Mouse (Mus musculus) splenic B cell, adult 2 months (primary cell): ENCODE results near the gene 1700022I11Rik.

ENCODE experiments used
- DNase-seq: peaks from one replicate; pipeline ENCODE4 v3.0.0-alpha.2; 2011; ENCODE audit warnings: low read depth, low spot score
- H3K27me3 ChIP-seq: 2 replicates; pipeline ENCODE4 v1.6.1; 2012; ENCODE audit warnings: mild to moderate bottlenecking, low read length, moderate library complexity, mixed read lengths; ENCODE audit not compliant: control insufficient read depth, poor library complexity, insufficient read depth, severe bottlenecking
- H3K36me3 ChIP-seq: 2 replicates; pipeline ENCODE4 v1.6.1; 2012; ENCODE audit warnings: mild to moderate bottlenecking, low read length, moderate library complexity, mixed read lengths; ENCODE audit not compliant: control insufficient read depth, poor library complexity, insufficient read depth, severe bottlenecking

1700022I11Rik gene

DNA sequence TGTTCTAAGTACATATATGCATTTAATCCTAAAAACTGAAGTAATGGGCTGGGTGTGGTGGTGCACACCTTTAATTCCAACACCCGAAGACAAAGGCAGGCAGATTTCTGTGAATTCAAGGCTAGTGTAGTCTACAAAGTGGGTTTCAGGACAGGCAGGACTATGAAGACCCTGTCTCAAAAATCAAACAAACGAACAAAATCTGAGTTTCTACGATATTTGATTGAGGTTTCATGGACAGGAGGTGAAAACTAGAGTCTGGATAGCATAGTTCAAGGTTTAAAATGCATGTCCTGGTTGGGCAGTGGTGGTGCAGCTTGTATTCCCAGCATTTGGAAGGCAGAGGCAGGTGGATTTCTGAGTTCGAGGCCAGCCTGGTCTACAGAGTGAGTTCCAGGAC lies at the start of gene 1700022I11Rik:
1700022I11Rik (plus strand) TSS at position 301 of the 400 bp plus-strand sequence.
- no peaks in the 10 kb centered on the region for H3K27me3 ChIP-seq
- H3K36me3 ChIP-seq: no peaks in the 10 kb centered on the region
- DNase-seq: no peak

DNA sequence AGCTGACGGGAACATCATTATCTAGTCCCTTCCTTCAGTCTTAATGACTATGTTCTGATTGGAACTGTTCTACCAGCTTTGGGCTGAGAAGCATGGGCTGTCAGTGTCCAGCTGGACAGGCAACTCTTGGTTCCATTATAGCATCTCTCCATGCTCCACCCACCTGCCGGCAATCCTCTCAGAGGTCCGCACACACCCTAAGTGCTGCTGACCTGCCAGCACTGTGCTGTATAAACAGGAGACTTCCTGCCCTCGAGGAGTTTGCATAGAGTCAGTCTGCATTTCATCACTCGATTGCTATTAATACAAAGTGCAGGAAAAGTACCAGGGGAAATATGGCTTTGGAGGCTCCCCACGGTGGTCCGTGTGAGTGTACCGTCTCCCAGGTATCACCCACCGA lies 48.7 kb upstream of the 1700022I11Rik start:
- H3K27me3 ChIP-seq: no peaks in the 10 kb centered on the region
- H3K36me3 ChIP-seq: no peaks in the 10 kb centered on the region
- DNase-seq: no peak

DNA sequence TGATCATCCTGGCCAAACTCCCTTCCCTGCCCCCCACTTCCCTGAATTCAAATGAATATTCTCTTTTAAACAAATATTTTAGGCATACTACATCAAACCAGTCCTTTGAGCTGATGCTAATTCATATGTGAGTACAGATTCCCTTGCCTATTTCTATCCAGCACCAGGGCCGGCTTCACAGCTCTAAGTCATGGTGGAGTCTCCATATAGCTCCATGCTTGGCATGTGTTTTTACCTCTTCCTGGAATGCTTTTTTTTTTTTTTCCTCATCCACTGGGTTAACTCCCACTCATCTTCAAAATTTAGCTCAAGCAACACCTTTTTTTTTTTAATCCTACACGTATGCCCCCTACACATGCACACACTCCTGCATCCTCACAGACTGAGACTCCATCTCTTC lies 47.9 kb upstream of the 1700022I11Rik start:
- DNase-seq: no peak
- no peaks in the 10 kb centered on the region for H3K36me3 ChIP-seq
- H3K27me3 ChIP-seq: no peaks in the 10 kb centered on the region

DNA sequence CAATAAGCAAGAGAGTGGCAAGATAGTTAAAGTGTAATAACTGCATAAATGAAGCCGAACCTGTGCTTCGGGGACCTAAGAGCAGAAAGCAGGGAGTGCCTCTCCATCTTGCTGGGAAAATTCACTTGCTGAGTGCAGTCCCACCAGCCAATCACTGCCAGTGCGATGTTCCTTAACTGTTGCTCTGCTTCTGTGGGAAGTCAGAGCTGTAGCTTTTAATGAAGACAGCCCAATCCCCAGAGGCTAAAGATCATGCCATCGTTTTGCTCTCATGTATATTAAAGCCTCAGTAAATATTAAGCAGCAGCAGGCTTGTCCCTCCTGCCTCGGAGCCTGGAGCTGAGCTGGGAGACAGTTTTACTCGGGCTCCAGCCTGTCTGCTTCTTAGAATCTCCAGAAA lies 47.3 kb upstream of the 1700022I11Rik start:
- Histone ChIP-seq H3K36me3 (no peaks in the 10 kb centered on the region), H3K27me3 (no peaks in the 10 kb centered on the region)
- DNase-seq: no peak

DNA sequence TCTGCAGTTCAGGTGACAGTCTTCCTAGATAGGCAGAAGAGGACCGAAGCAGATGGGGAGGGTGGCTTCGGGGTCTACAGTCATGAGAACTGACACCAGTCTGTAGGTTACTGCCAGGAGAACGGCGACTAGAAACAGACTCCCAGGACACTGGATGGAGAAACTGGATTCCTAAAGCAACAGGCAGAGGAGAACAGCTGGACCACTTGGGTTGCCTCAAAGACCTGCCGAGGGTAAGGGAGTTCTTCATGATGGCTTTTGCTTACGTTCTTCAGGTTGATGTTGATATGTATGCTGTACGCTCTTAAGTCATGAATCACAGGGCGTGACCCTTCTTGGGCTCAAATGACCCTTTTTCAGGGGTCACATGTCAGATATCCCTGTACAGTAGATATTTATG lies 46.9 kb upstream of the 1700022I11Rik start:
- Histone ChIP-seq H3K36me3 (no peaks in the 10 kb centered on the region), H3K27me3 (no peaks in the 10 kb centered on the region)
- no peak for DNase-seq

DNA sequence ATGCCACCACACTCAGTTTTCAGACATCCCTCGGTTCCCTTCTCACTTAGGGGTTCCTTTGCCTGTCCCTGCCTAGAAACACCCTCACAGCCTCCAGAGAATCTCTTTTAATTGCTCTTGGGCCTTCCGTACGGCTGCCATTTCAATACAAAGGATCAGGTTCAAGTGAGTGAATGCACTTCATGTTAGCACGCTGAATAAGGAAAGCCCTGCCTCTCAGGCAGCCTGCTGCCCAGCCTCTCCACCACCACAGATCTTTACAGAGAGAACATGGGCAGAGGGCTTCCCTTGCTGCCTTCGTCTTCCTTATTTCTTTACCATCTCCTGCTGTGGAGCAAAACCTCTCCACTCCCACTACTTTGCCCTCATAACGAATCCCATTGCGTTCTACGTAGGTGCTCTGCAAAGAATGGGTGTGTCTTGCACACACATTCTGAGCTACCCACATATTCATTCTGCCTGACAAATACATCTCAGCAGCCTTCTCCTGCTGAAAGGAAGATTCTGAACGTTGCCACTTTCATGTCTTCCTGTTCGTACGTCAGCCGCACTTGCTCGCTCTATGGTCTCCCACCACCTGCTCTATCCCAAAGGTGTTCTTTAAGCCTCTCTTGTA lies 45.2 kb upstream of the 1700022I11Rik start:
- Histone ChIP-seq H3K27me3 (no peaks in the 10 kb centered on the region), H3K36me3 (no peaks in the 10 kb centered on the region)
- no peak for DNase-seq

DNA sequence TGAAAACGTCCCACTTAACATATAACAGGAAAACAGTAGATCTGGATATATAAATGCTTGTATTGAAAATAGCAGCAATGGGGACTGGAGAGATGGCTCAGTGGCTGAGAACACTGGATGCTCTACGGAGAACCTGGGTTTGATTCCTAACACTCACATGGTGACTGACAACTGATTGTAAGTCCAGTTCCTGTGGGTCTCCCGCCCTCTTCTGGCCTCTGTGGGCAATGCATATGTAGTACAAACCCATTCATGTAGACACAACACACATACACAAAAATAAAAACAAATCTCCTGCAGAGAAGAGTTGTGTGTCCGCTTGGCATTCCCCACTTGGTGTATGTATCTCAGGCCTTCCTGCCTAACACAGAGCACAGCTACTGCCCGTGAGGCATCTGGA lies 41.2 kb upstream of the 1700022I11Rik start:
- Histone ChIP-seq H3K36me3 (no peaks in the 10 kb centered on the region), H3K27me3 (no peaks in the 10 kb centered on the region)
- no peak for DNase-seq

DNA sequence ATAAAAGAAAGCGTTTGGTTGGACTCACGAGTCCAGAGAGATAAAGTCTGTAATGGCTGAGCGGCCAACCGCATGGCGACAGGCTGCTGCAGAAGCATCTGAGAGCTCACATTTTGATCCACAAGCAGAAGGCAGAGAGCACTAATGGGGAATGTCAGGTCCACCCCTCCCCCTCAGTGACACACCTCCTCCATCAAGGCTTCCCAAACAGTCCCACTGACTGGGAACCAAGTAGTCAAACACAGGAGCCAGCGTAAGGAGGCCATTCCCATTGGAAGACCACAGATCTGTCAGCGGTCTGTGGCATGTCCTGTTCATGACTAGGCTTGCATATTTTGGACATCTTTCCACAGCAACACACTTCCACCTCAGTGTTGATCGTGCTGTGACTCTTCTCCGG lies 40.5 kb upstream of the 1700022I11Rik start:
- Histone ChIP-seq H3K36me3 (no peaks in the 10 kb centered on the region), H3K27me3 (no peaks in the 10 kb centered on the region)
- DNase-seq: no peak

DNA sequence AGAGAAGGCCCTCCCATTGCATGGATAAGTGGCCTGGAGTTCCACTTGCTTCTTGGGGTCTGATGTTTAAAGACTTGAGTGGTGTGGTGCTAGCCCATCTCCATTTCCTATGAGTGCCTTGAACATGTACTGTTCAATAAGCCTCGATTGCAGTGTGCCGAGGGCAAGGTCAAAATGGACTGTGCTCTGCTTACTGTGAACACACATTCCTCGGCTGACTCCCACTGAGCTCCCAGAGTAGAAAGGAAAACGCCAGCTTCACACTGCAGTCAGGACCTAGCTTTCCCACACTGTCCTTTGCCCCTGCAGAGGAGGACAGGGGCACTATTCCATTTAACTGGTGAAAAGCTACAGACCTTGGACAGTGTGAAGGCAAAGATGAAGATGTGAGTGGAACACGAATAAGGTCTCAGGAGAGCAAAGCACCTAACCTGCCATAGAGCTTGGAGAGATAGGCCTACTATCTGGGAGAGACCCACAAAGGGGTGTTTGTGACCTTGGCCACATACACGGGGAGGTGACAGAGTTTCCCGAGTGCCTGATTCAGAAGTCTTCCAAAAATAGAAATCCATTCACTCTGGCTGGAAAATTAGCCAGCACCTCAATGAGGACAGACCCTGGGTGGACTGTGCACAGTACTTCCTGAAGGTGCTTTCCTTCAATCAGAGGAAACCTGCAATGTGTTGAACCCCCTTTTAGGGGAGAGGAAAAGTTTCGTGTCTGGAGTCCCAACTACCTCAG lies 37.0 kb upstream of the 1700022I11Rik start:
- no peak for DNase-seq
- Histone ChIP-seq H3K36me3 (no peaks in the 10 kb centered on the region), H3K27me3 (no peaks in the 10 kb centered on the region)

DNA sequence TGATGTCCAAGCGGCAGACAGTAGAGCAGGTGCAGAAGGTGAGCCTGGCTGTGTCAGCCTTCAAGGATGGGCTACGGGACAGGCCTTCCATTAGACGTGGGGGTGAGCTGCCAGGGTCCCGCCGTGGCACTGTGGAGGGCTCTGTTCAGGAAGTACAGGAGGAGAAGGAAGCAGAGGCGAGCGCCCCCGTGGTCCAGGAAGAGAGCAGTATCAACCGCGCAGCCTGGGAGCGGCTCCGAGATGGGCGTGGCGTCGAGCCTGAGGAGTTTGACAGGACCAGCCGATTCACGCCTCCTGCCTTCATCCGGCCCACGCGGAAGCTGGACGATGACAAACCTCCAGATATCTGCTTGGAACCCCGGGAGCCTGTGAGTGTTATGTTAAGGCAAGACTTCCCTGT lies 35.8 kb upstream of the 1700022I11Rik start:
- no peaks in the 10 kb centered on the region for H3K36me3 ChIP-seq
- H3K27me3 ChIP-seq: no peaks in the 10 kb centered on the region
- no peak for DNase-seq

DNA sequence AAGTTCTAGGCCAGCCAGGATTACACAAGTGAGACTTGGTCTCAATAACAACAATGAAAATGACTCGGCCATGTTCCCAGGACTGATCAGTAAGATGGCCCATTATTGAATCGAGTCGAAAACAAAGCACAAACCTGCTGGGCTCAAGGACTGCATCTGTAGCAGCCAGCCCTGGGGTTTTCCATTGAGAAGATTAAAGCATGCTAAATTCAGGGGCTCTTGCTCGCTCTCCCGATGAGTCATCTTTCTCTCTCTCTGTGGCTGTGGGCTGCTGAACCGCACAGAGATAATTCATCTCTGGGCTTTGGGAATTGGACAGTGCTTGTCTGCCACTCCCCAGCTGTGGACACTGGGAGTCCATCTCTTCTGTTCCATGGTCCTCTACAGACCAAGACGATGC lies 28.0 kb upstream of the 1700022I11Rik start:
- Histone ChIP-seq H3K36me3 (no peaks in the 10 kb centered on the region), H3K27me3 (no peaks in the 10 kb centered on the region; the same call in 1 of the 2 replicates)
- no peak for DNase-seq

DNA sequence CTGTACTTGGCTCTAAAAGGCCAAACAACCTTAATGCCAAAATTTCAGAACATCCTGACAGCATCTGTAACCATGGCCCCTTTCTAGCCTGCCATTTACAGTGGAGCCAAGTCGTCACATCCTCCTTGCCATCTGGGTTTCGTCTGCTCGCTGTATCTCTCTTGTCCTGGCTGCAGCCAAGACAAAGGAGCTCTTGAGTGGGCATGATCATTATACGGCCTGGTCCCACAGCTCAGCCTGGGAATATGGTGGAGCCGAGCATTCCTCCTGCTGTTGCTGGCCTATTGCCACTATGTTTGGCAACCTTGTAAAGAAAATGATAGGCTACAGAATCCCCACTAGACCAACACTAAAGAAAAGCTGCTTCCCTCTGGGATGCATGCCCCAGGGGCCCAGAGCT lies 26.1 kb upstream of the 1700022I11Rik start:
- Histone ChIP-seq H3K27me3 (no peaks in the 10 kb centered on the region; the same call in 1 of the 2 replicates), H3K36me3 (no peaks in the 10 kb centered on the region)
- no peak for DNase-seq

DNA sequence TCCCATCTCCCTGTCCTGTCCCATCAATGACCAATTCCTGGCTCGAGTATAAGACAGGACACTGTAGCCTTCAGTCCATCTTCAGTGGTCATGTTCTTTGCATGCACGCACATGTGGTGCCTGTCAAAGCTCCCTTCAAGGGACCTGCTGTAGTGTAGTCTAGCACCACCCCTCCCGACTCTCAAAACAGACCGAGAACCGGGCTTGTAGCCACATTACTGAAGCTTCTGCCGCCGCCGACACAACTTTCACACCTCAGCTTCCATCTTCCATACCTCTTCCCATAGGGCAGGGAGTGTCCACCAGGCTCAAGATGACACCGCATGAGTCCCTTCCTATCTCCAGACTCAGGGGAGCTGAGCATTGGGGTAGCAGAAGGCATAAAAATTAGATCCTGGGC lies 25.2 kb upstream of the 1700022I11Rik start:
- H3K36me3 ChIP-seq: no peaks in the 10 kb centered on the region
- H3K27me3 ChIP-seq: no peaks in the 10 kb centered on the region; the same call in 1 of the 2 replicates
- no peak for DNase-seq

DNA sequence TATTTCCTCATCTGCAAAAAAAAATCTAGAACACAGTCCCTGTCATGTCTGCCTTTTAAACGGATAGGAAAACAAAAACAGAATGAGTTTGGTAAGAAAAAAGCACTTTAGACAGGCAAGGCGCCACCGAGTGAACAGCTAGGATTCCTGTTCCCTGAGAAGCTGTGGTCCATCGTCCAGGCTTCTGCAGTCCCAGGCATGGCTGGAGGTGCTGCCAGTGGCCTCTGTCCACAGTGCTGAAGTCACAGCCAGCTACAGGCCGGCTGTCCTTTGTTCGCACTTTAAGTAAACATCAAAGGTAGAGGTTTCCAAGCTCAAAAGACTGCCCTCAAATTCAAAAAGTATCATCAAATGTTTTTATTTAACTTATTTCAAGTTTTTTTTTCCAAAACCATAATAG lies 24.4 kb upstream of the 1700022I11Rik start:
- Histone ChIP-seq H3K36me3 (no peaks in the 10 kb centered on the region), H3K27me3 (no peaks in the 10 kb centered on the region; the same call in 1 of the 2 replicates)
- DNase-seq: no peak

DNA sequence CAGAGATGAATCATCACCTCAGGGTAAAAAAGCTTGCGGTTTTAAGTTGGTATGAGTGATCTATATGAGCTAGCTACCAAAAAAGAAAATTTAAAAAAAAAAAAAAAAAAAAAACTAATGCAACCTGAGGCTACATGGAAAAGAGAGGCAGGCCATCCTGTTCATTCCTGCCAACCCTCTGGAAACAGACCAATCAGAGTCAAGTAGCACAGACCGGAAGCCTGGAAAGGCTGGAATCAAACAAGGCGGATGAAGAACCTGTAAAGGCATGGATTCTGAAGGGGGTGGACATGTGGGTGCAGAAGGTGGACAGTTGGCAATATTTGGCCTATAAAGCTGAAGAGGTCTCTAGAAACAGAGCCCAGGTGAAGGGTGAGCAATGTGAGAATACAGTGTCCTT lies 24.0 kb upstream of the 1700022I11Rik start:
- no peak for DNase-seq
- H3K36me3 ChIP-seq: no peaks in the 10 kb centered on the region
- no peaks in the 10 kb centered on the region; the same call in 1 of the 2 replicates for H3K27me3 ChIP-seq
